Mouse (Mus musculus) heart, adult 2 months (tissue): Measurements from ENCODE around the gene Rnf168. TPM values are rescaled to one million over a fixed set of nuclear protein-coding genes. Genes with fewer than 3 reads are reported as not detected.

Experiments
- DNase-seq, 2 experiments: peaks; one replicate each; pipeline ENCODE4 v3.0.0; 2021
- H3K27ac ChIP-seq: fragments of 200-600 bp; 2 replicates; pipeline ENCODE4 v1.8.1; 2022
- H3K27me3 ChIP-seq: fragments of 200-500 bp; 2 replicates; pipeline ENCODE4 v1.6.1; 2012; ENCODE audit warnings: mild to moderate bottlenecking, low read length, inconsistent platforms, mixed read lengths; ENCODE audit not compliant: control insufficient read depth, insufficient read depth
- H3K36me3 ChIP-seq: fragments of 200-500 bp; 2 replicates; pipeline ENCODE4 v1.6.1; 2012; ENCODE audit warnings: low read length, inconsistent platforms; ENCODE audit not compliant: control insufficient read depth, insufficient read depth
- H3K4me1 ChIP-seq: fragments of 200-500 bp; 2 replicates; pipeline ENCODE4 v1.6.1; 2011; ENCODE audit warnings: low read length; ENCODE audit not compliant: control insufficient read depth, insufficient read depth
- H3K4me3 ChIP-seq: fragments of 200-600 bp; 2 replicates; pipeline ENCODE4 v1.8.1; 2022
- H3K79me2 ChIP-seq: fragments of 200-500 bp; replicated peaks from 2 replicates; pipeline ENCODE4 v1.6.1; 2012; ENCODE audit warnings: mild to moderate bottlenecking, inconsistent platforms, low read length, moderate library complexity, mixed read lengths; ENCODE audit not compliant: control insufficient read depth, insufficient read depth
- H3K9ac ChIP-seq: fragments of 200-500 bp; 2 replicates; pipeline ENCODE4 v1.6.1; 2012; ENCODE audit warnings: low read depth, mild to moderate bottlenecking, control low read depth, inconsistent platforms, low read length, mixed read lengths
- CTCF ChIP-seq: fragments of 200-600 bp; IDR thresholded peaks from 2 replicates; pipeline ENCODE4 v1.8.1; 2022; ENCODE audit warnings: antibody characterized with exemption, mild to moderate bottlenecking, moderate library complexity
- EP300 ChIP-seq: fragments of 200-500 bp; IDR thresholded peaks from 2 replicates; pipeline ENCODE4 v1.6.1; 2011; ENCODE audit warnings: low read depth, low read length, control low read depth; ENCODE audit not compliant: insufficient read depth
- POLR2A ChIP-seq: fragments of 200-500 bp; IDR thresholded peaks from 2 replicates; pipeline ENCODE4 v1.6.1; 2011; ENCODE audit warnings: mild to moderate bottlenecking, low read depth, low read length, control low read depth; ENCODE audit not compliant: insufficient read depth
- WGBS: fragments of 180-500 bp; shearing (Covaris S2); methylation state at CpG from one replicate; pipeline ENCODE4 v1.1.7; 2018; 5-methylcytosine and 5-hydroxymethylcytosine counted together
- intact Hi-C: fragments of 180-260 bp; cut with DNase I; formaldehyde crosslinking; loops from one replicate; pipeline ENCODE4 v1.15.1; 2025
- polyA plus RNA-seq: library from polyadenylated mRNA; depleted of rRNA; stranded (reverse); fragments of >200 nt; gene quantifications from 2 replicates; pipeline ENCODE4 v1.2.3, GENCODE M21; 2012
- total RNA-seq, 2 experiments: library from RNA; stranded (reverse); gene quantifications; 2 replicates each; pipeline ENCODE4 v1.2.3; 2021

Rnf168 gene
- total and polyA plus RNA-seq, 3 experiments, result 4.6 to 14.0 (median 12.2) TPM

DNA sequence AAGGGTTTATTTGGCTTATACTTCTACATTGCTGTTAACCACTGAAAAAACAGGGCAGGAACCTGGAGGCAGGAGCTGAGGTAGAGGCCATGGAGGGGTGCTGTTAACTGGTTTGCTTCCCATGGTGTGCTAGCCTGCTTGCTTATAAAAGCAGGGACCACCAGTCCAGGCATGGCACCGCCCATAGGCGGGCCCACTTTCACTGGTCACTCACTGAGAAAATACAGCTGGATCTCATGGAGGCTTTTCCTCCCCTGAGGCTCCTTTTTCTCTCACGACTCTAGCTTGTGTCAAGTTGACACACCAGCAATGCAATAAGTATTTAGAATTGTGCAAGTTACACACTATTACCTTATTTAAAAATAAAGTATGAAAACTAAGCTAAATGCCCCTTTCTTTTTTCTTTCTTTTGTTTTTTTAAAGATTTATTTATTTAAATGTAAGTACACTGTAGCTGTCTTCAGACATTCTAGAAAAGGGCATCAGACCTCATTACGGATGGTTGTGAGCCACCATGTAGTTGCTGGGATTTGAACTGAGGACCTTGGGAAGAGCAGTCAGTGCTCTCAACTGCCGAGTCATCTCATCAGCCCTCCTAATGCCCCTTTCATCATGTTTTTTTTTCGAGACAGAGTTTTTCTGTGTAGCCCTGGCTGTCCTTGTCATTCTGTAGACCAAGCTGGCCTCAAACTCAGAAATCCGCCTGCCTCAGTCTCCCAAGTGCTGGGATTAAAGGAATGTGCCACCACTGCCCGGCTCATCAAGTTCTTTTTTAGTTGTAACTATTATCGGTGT is 53.8 kb downstream of the Rnf168 start:
- Histone ChIP-seq H3K36me3 (peaks cover 4% of the 10 kb centered on the region), H3K4me1 (peaks cover 3% of the 10 kb centered on the region), H3K79me2 (peaks cover 8% of the 10 kb centered on the region), H3K27ac (no peak overlapping the region), H3K4me3 (peak overlapping the region; percentile 82), H3K27me3 (no peaks in the 10 kb centered on the region), H3K9ac (no peak overlapping the region)
- 53% methylated on average over 9 of the region's 9 CpGs for WGBS
- DNase-seq, result peak in 1 of 2 experiments; percentile 19
- TF ChIP-seq EP300 (no peak), CTCF (no peak), POLR2A (no peak)
- intact Hi-C loops, result loop anchor here (1.0 to 5.0 kb wide), 2 partner anchors 54 to 86 kb away; partner anchors contain the start of genes Rnf168 and Tctex1d2

DNA sequence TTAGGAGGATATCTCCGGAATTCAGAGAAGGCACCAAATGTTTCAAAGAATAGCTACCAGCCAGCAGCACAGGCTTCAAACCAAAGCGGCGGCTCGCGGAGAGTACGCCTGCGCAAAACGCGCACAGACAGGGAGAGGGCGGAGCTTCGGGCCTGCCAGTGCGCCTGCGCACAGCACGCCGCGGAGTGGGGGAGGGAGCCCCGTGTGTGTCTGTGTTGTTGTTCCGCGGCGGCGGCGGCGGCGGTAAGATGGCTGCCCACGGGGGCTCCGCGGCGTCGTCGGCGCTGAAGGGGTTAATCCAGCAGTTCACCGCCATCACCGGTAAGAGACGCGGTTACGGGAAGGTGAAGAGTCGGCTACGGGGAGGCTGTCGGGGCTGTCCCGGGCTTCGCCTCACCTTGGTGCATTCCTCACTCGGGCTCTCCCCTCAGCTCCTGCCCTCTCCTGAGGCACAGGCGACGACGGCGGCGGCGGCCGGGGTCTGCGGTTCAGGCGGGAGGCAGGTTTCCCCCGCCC is 54.8 kb downstream of the Rnf168 start, which contains the start of gene Ubxn7:
Gene Ubxn7 (plus strand): TSS at position 218 of the 516 bp plus-strand sequence.
- no peaks in the 10 kb centered on the region for H3K27me3 ChIP-seq
- DNase-seq, result peak; percentile 98 to 99
- peak within 1 kb of the TSS; percentile 90 for H3K27ac ChIP-seq
- peaks cover 9% of the 10 kb centered on the region for H3K36me3 ChIP-seq
- peak within 1 kb of the TSS; percentile 95 for H3K9ac ChIP-seq
- TF ChIP-seq POLR2A (peak; percentile 84), CTCF (no peak)
- peaks cover 10% of the 10 kb centered on the region for H3K4me1 ChIP-seq
- H3K79me2 ChIP-seq, result peaks cover 12% of the 10 kb centered on the region
- intact Hi-C loops, result loop anchor here (5.0 kb wide), 1 partner anchor 85 kb away; the partner anchor contains the start of gene Tctex1d2
- WGBS, result under 1% methylated on average over 44 of the region's 52 CpGs
- H3K4me3 ChIP-seq, result peak within 1 kb of the TSS; percentile 82

DNA sequence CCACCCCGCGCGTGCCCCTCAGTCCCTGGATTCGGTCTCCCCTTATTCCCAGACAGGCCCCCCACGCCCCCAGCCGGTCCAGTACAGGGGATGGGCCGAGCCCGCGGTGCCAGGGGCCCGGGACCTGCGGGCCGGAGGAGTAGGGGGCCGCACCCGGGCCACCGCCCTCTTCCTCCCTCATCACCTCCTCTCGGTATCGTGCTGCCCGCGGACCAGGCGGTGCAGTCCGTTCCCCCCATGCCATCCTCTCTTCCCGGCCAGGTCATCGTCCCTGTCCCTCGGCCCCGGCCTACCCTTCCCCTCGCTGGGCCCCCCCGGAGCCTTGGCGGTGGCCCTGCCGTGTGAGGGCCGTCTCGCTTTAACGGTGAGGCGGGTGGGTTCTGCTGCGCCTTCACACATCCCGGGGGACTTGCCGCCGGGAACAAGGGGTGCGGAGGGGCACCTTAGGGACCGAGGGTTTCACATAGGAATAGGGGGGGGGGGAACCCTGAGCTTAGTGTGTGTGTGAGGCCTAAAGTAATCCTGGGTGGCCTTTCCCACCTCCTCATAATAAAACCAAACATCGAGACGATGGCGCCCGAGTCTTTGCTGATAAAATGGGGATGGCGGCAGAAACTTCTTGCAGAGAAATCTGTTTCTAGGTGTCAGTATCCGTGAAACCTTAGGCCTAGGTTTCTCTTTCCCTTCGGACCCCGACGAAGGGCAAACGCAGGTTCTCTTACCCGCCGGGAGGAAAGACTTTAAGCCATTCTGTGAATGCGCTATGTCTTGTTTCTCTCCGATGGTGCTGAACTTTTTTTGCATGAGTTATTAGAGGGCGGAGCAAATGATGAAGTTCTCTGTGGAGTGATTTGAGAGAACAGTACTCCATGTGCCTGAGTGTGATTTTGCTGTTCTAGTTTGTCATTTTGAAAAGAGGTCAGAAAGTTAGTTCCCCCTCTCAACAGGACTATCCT is 55.6 kb downstream of the Rnf168 start:
- H3K27me3 ChIP-seq, result no peaks in the 10 kb centered on the region
- peak overlapping the region; percentile 82 for H3K4me3 ChIP-seq
- under 1% methylated on average over 54 of the region's 54 CpGs for WGBS
- peak overlapping the region; percentile 90 for H3K27ac ChIP-seq
- peak overlapping the region; percentile 95 for H3K9ac ChIP-seq
- no peak for TF ChIP-seq EP300
- TF ChIP-seq CTCF, result no peak
- peak; percentile 53; the same call in 1 of the 2 replicates for TF ChIP-seq POLR2A
- intact Hi-C loops, result loop anchor here (5.0 kb wide), 1 partner anchor 84 kb away; the partner anchor contains the start of gene Tctex1d2
- H3K4me1 ChIP-seq, result peaks cover 10% of the 10 kb centered on the region
- H3K36me3 ChIP-seq, result peaks cover 9% of the 10 kb centered on the region
- H3K79me2 ChIP-seq, result peaks cover 12% of the 10 kb centered on the region
- peak; percentile 59 to 71 for DNase-seq

DNA sequence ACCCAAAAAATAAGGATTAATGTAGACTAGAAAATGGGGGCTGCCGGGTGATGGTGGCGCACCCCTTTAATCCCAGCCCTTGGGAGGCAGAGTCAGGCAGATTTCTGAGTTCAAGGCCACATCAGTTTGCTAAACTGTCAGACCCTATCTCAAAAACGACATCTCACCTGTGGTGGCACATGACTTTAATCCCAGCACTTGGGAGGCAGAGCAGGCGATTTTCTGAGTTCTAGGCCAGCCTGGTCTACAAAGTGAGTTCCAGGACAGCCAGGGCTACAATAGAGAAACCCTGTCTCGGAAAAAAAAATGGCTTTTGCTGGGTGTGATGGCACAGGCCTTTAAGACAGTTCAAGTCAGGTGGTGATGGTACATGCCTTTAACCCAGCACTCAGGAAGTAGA is 57.9 kb downstream of the Rnf168 start:
- no peak overlapping the region for H3K4me3 ChIP-seq
- H3K27me3 ChIP-seq, result no peaks in the 10 kb centered on the region
- DNase-seq, result no peak
- intact Hi-C loops, result no loop called here
- TF ChIP-seq EP300 (no peak), POLR2A (no peak), CTCF (no peak)
- H3K36me3 ChIP-seq, result peaks cover 9% of the 10 kb centered on the region
- H3K79me2 ChIP-seq, result peaks cover 12% of the 10 kb centered on the region
- H3K27ac ChIP-seq, result no peak overlapping the region; the same call in 1 of the 2 replicates
- 90% methylated on average over 5 of the region's 5 CpGs for WGBS
- H3K4me1 ChIP-seq, result peaks cover 10% of the 10 kb centered on the region
- H3K9ac ChIP-seq, result no peak overlapping the region

DNA sequence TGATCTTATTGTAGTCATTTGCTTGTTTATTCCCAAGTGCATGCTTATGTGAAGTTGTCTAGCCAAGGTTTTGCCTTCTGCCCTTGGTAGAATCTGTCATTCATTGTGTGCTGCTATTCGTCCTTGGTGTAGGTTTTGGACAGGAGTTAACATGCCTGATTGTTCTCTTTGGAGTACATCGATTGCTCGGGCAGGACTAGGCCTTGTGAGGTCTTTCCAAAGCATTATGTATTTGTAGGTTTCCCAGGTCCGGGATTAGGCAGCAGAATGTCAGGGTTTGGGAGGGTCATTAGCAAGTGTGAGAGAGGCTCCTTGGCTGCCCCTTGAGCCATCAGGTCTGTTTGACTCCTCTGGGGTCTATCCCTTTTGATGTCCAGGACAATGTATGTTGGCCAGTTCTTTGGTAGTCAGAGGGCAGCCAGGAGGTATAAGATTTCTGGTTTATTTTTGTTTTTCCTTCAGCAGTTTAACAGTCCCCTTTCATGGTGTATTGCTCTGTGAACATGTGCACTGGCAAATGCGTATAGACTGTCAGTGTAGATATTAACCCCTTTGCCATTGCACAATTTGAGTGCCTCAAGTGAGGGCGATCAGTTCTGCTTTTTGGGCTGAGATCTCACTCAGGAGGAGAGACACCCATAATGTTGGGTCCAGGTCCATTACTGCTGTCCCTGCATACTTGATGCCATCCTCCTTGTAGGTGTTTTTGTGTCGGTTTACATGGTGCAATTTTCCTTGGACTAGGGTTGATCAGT is 58.9 kb downstream of the Rnf168 start:
- intact Hi-C loops, result no loop called here
- peak overlapping the region; percentile 15; the same call in 1 of the 2 replicates for H3K27ac ChIP-seq
- peak; percentile 5 to 20 for DNase-seq

More for the DNA sequence above, 58.9 kb downstream of the Rnf168 start:
- Histone ChIP-seq H3K4me1 (peaks cover 11% of the 10 kb centered on the region), H3K36me3 (peaks cover 12% of the 10 kb centered on the region), H3K9ac (peak overlapping the region; percentile 38; the same call in 1 of the 2 replicates), H3K27me3 (no peaks in the 10 kb centered on the region), H3K79me2 (peaks cover 14% of the 10 kb centered on the region), H3K4me3 (no peak overlapping the region)
- no peak for TF ChIP-seq CTCF
- no peak for TF ChIP-seq POLR2A
- WGBS, result 52% methylated on average over 7 of the region's 7 CpGs
